Mouse (Mus musculus) layer of hippocampus, postnatal 10 days (tissue): ENCODE data around the gene Trpm2. TPM values are rescaled to one million over a fixed set of nuclear protein-coding genes. Genes with fewer than 3 reads are reported as not detected.
"Not testable (repeated sequence)": the region's sequence is repeated elsewhere in the genome, so short reads cannot be mapped to it uniquely, and the experiment has no call there.

Source experiments
- DNase-seq, 2 experiments: peaks; one replicate each; pipeline ENCODE4 v3.0.0; 2021; ENCODE audit warnings: low spot score in 2 of 2
- total RNA-seq, 2 experiments: library from RNA; stranded (reverse); gene quantifications; 2 replicates each; pipeline ENCODE4 v1.2.3; 2021

The Trpm2 gene
- total RNA-seq, 2 experiments from 2014 or later = 26.0 to 27.3 TPM

- DNase-seq = peak; percentile 99 to 100
Measured at GRCm38 (mm10) chr10:77978351-77979350, 8.3 kb upstream of the Trpm2 start, which contains the start of gene 1810043G02Rik. Gene 1810043G02Rik (plus strand): TSS chr10:77978524.

- no peak for DNase-seq
Measured at GRCm38 (mm10) chr10:77976458-77977150, 6.2 kb upstream of the Trpm2 start.

- no peak for DNase-seq
Measured at GRCm38 (mm10) chr10:77975653-77976052, 5.3 kb upstream of the Trpm2 start.

GRCm38 (mm10) chr10:77974811-77975210, 4.4 kb upstream of the Trpm2 start:
- no peak for DNase-seq

- DNase-seq = no peak
Measured at GRCm38 (mm10) chr10:77974323-77974722, 4.0 kb upstream of the Trpm2 start.

GRCm38 (mm10) chr10:77971709-77972553, 1.6 kb upstream of the Trpm2 start:
- peak in 1 of 2 experiments; percentile 63 for DNase-seq

- DNase-seq = no peak
Measured at GRCm38 (mm10) chr10:77971191-77971590, 828 bp upstream of the Trpm2 start.

GRCm38 (mm10) chr10:77969973-77970325, 414 bp downstream of the Trpm2 start:
- no peak for DNase-seq

GRCm38 (mm10) chr10:77969274-77969972, 940 bp downstream of the Trpm2 start:
- DNase-seq = peak; percentile 59 to 68

GRCm38 (mm10) chr10:77963971-77964370, 6.4 kb downstream of the Trpm2 start:
- no peak for DNase-seq

GRCm38 (mm10) chr10:77962725-77963124, 7.6 kb downstream of the Trpm2 start:
- DNase-seq = no peak

GRCm38 (mm10) chr10:77950468-77950867, 19.9 kb downstream of the Trpm2 start:
- DNase-seq = not testable (repeated sequence)

- no peak for DNase-seq
Measured at GRCm38 (mm10) chr10:77939685-77940084, 30.7 kb downstream of the Trpm2 start.

GRCm38 (mm10) chr10:77927375-77927774, 43.0 kb downstream of the Trpm2 start:
- no peak for DNase-seq

GRCm38 (mm10) chr10:77926140-77926539, 44.2 kb downstream of the Trpm2 start:
- peak; percentile 63 to 65 for DNase-seq

- DNase-seq = no peak
Measured at GRCm38 (mm10) chr10:77922681-77923080, 47.7 kb downstream of the Trpm2 start.

- DNase-seq = peak in 1 of 2 experiments; percentile 25
Measured at GRCm38 (mm10) chr10:77921009-77921408, 49.4 kb downstream of the Trpm2 start.

- peak; percentile 56 to 71 for DNase-seq
Measured at GRCm38 (mm10) chr10:77916636-77917335, 53.6 kb downstream of the Trpm2 start.

GRCm38 (mm10) chr10:77913292-77913691, 57.1 kb downstream of the Trpm2 start:
- DNase-seq = no peak

GRCm38 (mm10) chr10:77912605-77913004, 57.8 kb downstream of the Trpm2 start:
- DNase-seq = peak in 1 of 2 experiments; percentile 37
